Mouse (Mus musculus) limb, embryonic 14.5 days (tissue): ENCODE measurements at regions not wholly inside any gene's neighbourhood (a gene's known extent, or its start where the extent isn't known, plus 50 kb on each side); places are given as distances from the start of the nearest gene placed in this dataset.
A peak's percentile ranks its signal among the peaks of the same experiment; 100 is the strongest.

ENCODE experiments used
- ATAC-seq: fragments of 200-750 bp; cut with Nextera tagmentation; 2 replicates; pipeline ENCODE4 v1.8.0; 2017; ENCODE audit warnings: low read depth, moderate number of reproducible peaks, moderate TSS enrichment; ENCODE audit not compliant: low FRiP score
- DNase-seq: peaks from one replicate; pipeline ENCODE4 v3.0.0-alpha.2; 2015; ENCODE audit warnings: low spot score
- H3K27ac ChIP-seq: fragments of 300-500 bp; sonication (generic); replicated peaks from 2 replicates; pipeline ENCODE4 v1.5.1; 2014; ENCODE audit warnings: low read depth, mild to moderate bottlenecking, low read length, moderate library complexity, mixed read lengths
- H3K27me3 ChIP-seq: fragments of 300-500 bp; sonication (generic); 2 replicates; pipeline ENCODE4 v1.6.1; 2014; ENCODE audit warnings: low read length, mixed read lengths; ENCODE audit not compliant: control insufficient read depth, insufficient read depth
- H3K36me3 ChIP-seq: fragments of 300-500 bp; sonication (generic); 2 replicates; pipeline ENCODE4 v1.6.1; 2014; ENCODE audit warnings: mild to moderate bottlenecking, low read length, moderate library complexity, mixed read lengths; ENCODE audit not compliant: control insufficient read depth, insufficient read depth
- H3K4me1 ChIP-seq: fragments of 300-500 bp; sonication (generic); 2 replicates; pipeline ENCODE4 v1.6.1; 2014; ENCODE audit warnings: antibody characterized with exemption, low read length, mixed read lengths; ENCODE audit not compliant: control insufficient read depth, insufficient read depth
- H3K4me2 ChIP-seq: fragments of 300-500 bp; sonication (generic); replicated peaks from 2 replicates; pipeline ENCODE4 v1.6.1; 2014; ENCODE audit warnings: low read depth, mild to moderate bottlenecking, low read length, moderate library complexity; ENCODE audit not compliant: severe bottlenecking
- H3K4me3 ChIP-seq: fragments of 300-500 bp; sonication (generic); replicated peaks from 2 replicates; pipeline ENCODE4 v1.5.1; 2014; ENCODE audit warnings: low read length
- H3K9ac ChIP-seq: fragments of 300-500 bp; sonication (generic); 2 replicates; pipeline ENCODE4 v1.6.1; 2014; ENCODE audit warnings: mild to moderate bottlenecking, low read depth, low read length, moderate library complexity; ENCODE audit not compliant: severe bottlenecking
- H3K9me3 ChIP-seq: fragments of 300-500 bp; sonication (generic); 2 replicates; pipeline ENCODE4 v1.6.1; 2016; ENCODE audit warnings: low read length; ENCODE audit not compliant: control insufficient read depth
- POLR2A ChIP-seq: fragments of 200-500 bp; IDR thresholded peaks from 2 replicates; pipeline ENCODE4 v1.8.0; 2012; ENCODE audit warnings: inconsistent platforms, mild to moderate bottlenecking, moderate library complexity, borderline replicate concordance; ENCODE audit not compliant: insufficient read depth, insufficient read length; ENCODE audit errors: extremely low read depth
- WGBS: fragments of 180-500 bp; shearing (Covaris S2); extraction: QIAGEN DNeasy Blood & Tissue Kit; methylation state at CpG from one replicate; pipeline ENCODE4 v1.1.7; 2014; 5-methylcytosine and 5-hydroxymethylcytosine counted together

GRCm38 (mm10) chr14:58868176-58868949 lies 274.3 kb downstream of the 1700129C05Rik start:
- H3K27me3 ChIP-seq: no peaks in the 10 kb centered on the region
- H3K4me2 ChIP-seq: peak overlapping the region; percentile 30
- H3K9me3 ChIP-seq: no peaks in the 10 kb centered on the region
- DNase-seq (peak; percentile 5), ATAC-seq (no peak)
- no peak overlapping the region for H3K4me3 ChIP-seq
- H3K27ac ChIP-seq: 0 out of 2 replicates have a peak overlapping the region, but pooled peaks have one; percentile 3
- no peaks in the 10 kb centered on the region for H3K36me3 ChIP-seq
- no peak for TF ChIP-seq POLR2A
- H3K4me1 ChIP-seq: peaks cover 22% of the 10 kb centered on the region
- H3K9ac ChIP-seq: no peak overlapping the region
- WGBS: 35% methylated on average over 14 of the region's 14 CpGs

GRCm38 (mm10) chr14:58867396-58868107 lies 275.1 kb downstream of the 1700129C05Rik start:
- WGBS: 19% methylated on average over 13 of the region's 13 CpGs
- Histone ChIP-seq H3K4me1 (peaks cover 22% of the 10 kb centered on the region), H3K4me2 (peak overlapping the region; percentile 30), H3K9ac (no peak overlapping the region), H3K9me3 (no peaks in the 10 kb centered on the region), H3K36me3 (no peaks in the 10 kb centered on the region), H3K4me3 (no peak overlapping the region), H3K27me3 (no peaks in the 10 kb centered on the region), H3K27ac (no peak overlapping the region)
- peak; percentile 47 for DNase-seq
- TF ChIP-seq POLR2A: no peak
- ATAC-seq: no peak

- no peak for TF ChIP-seq POLR2A
- no peaks in the 10 kb centered on the region for H3K27me3 ChIP-seq
- 58% methylated on average over 4 of the region's 4 CpGs for WGBS
These were observed 287.8 kb downstream of the 1700129C05Rik start for GRCm38 (mm10) chr14:58854871-58855270.

GRCm38 (mm10) chr14:58844565-58844964 lies 298.1 kb downstream of the 1700129C05Rik start:
- Histone ChIP-seq H3K36me3 (no peaks in the 10 kb centered on the region), H3K9ac (no peak overlapping the region), H3K9me3 (no peaks in the 10 kb centered on the region), H3K4me2 (no peak overlapping the region), H3K27me3 (no peaks in the 10 kb centered on the region), H3K4me1 (no peaks in the 10 kb centered on the region), H3K27ac (no peak overlapping the region), H3K4me3 (no peak overlapping the region)
- no peak for DNase-seq
- WGBS: 80% methylated on average over 2 of the region's 2 CpGs
- no peak for ATAC-seq
- TF ChIP-seq POLR2A: no peak

More at GRCm38 (mm10) chr14:58854871-58855270, 287.8 kb downstream of the 1700129C05Rik start:
- H3K4me2 ChIP-seq: no peak overlapping the region
- no peaks in the 10 kb centered on the region for H3K36me3 ChIP-seq
- ATAC-seq (no peak), DNase-seq (no peak)
- H3K4me3 ChIP-seq: no peak overlapping the region
- no peak overlapping the region for H3K9ac ChIP-seq
- no peaks in the 10 kb centered on the region for H3K4me1 ChIP-seq
- no peaks in the 10 kb centered on the region for H3K9me3 ChIP-seq
- no peak overlapping the region for H3K27ac ChIP-seq

- Histone ChIP-seq H3K27ac (no peak overlapping the region), H3K4me3 (no peak overlapping the region), H3K36me3 (no peaks in the 10 kb centered on the region), H3K27me3 (no peaks in the 10 kb centered on the region), H3K4me1 (no peaks in the 10 kb centered on the region), H3K4me2 (no peak overlapping the region), H3K9me3 (no peaks in the 10 kb centered on the region), H3K9ac (no peak overlapping the region)
- TF ChIP-seq POLR2A: no peak
- WGBS: 57% methylated on average over 1 of the region's 1 CpGs
- no peak for DNase-seq
- ATAC-seq: no peak
These were observed 300.4 kb downstream of the 1700129C05Rik start for GRCm38 (mm10) chr14:58842196-58842886.
